Mouse (Mus musculus) CH12.LX (cell line): Measurements from ENCODE around the gene Ntrk3. TPM values are rescaled to one million over a fixed set of nuclear protein-coding genes. Genes with fewer than 3 reads are reported as not detected.

Source experiments
- DNase-seq: peaks from one replicate; pipeline ENCODE4 v3.0.0-alpha.2; 2013; ENCODE audit errors: extremely low read depth
- H3K27ac ChIP-seq: 2 replicates; pipeline ENCODE4 v1.5.1; 2012; ENCODE audit warnings: low read depth, mild to moderate bottlenecking, control low read depth, moderate library complexity; ENCODE audit not compliant: insufficient read depth
- H3K27me3 ChIP-seq: replicated peaks from 2 replicates; pipeline ENCODE3; 2012; ENCODE audit warnings: inconsistent platforms
- H3K36me3 ChIP-seq, 2 experiments: replicated peaks in 1 of 2; 2 replicates each; pipeline versions ENCODE3 to v1.6.1; 2012; ENCODE audit warnings: inconsistent platforms in 1 of 2, low read length in 1 of 2, mild to moderate bottlenecking in 1 of 2, mixed read lengths in 1 of 2, moderate library complexity in 1 of 2; ENCODE audit not compliant: control insufficient read depth in 1 of 2, insufficient read depth in 1 of 2
- H3K4me1 ChIP-seq, 2 experiments: 2 replicates each; pipeline ENCODE4 v1.6.1; 2012; ENCODE audit warnings: inconsistent platforms in 1 of 2, moderate library complexity in 1 of 2; ENCODE audit not compliant: insufficient read depth in 2 of 2, control insufficient read depth in 1 of 2
- H3K4me2 ChIP-seq: 2 replicates; pipeline ENCODE4 v1.6.1; 2012; ENCODE audit warnings: low read depth, mild to moderate bottlenecking, control low read depth; ENCODE audit not compliant: poor library complexity, insufficient read depth, severe bottlenecking
- H3K4me3 ChIP-seq, 3 experiments: fragments of 150-350 bp in 1 of 3; sonication (generic) in 1 of 3; replicated peaks in 1 of 3; 2 replicates each; pipeline versions ENCODE3 to v1.5.1; 2011 to 2012; ENCODE audit warnings: low read depth in 2 of 3, low read length in 2 of 3, mild to moderate bottlenecking in 2 of 3, moderate library complexity in 2 of 3, control low read depth in 1 of 3, improper control_type of control experiment in 1 of 3, inconsistent platforms in 1 of 3, mixed read lengths in 1 of 3; ENCODE audit not compliant: poor library complexity in 1 of 3
- H3K79me2 ChIP-seq: replicated peaks from 2 replicates; pipeline ENCODE4 v1.6.1; 2012; ENCODE audit warnings: mild to moderate bottlenecking, moderate library complexity; ENCODE audit not compliant: control insufficient read depth, poor library complexity, insufficient read depth, severe bottlenecking; ENCODE audit errors: extremely low read depth
- H3K9ac ChIP-seq: 2 replicates; pipeline ENCODE4 v1.6.1; 2012; ENCODE audit warnings: low read depth, mild to moderate bottlenecking, control low read depth, moderate library complexity; ENCODE audit not compliant: insufficient read depth
- H3K9me3 ChIP-seq: replicated peaks from 2 replicates; pipeline ENCODE3; 2012; ENCODE audit warnings: low read length, inconsistent platforms, mixed read lengths
- BHLHE40 ChIP-seq: IDR thresholded peaks from 2 replicates; pipeline ENCODE4 v1.6.1; 2011; ENCODE audit warnings: mild to moderate bottlenecking, low read depth, low read length, improper control_type of control experiment
- CHD2 ChIP-seq: IDR thresholded peaks from 2 replicates; pipeline ENCODE4 v1.6.1; 2011; ENCODE audit warnings: low read length, improper control_type of control experiment
- CTCF ChIP-seq, 2 experiments: IDR thresholded peaks in 1 of 2; conservative IDR thresholded peaks in 1 of 2; 2 replicates each; pipeline ENCODE4 v1.5.1; 2011 to 2012; ENCODE audit warnings: low read depth in 2 of 2, low read length in 2 of 2, improper control_type of control experiment in 1 of 2, inconsistent platforms in 1 of 2, mild to moderate bottlenecking in 1 of 2, moderate library complexity in 1 of 2
- E2F4 ChIP-seq: IDR thresholded peaks from 2 replicates; pipeline ENCODE4 v1.6.1; 2011; ENCODE audit warnings: low read depth, low read length, improper control_type of control experiment; ENCODE audit not compliant: insufficient replicate concordance
- ELF1 ChIP-seq: IDR thresholded peaks from 2 replicates; pipeline ENCODE4 v1.6.1; 2014; ENCODE audit warnings: low read depth, mild to moderate bottlenecking, inconsistent platforms, low read length, improper control_type of control experiment
- EP300 ChIP-seq: IDR thresholded peaks from 2 replicates; pipeline ENCODE4 v1.6.1; 2011; ENCODE audit warnings: low read length, improper control_type of control experiment
- GABPA ChIP-seq: IDR thresholded peaks from 2 replicates; pipeline ENCODE4 v1.6.1; 2012; ENCODE audit warnings: low read depth, low read length, improper control_type of control experiment, inconsistent platforms; ENCODE audit not compliant: insufficient replicate concordance
- HCFC1 ChIP-seq: IDR thresholded peaks from 2 replicates; pipeline ENCODE4 v1.6.1; 2012; ENCODE audit warnings: low read depth, mild to moderate bottlenecking, inconsistent platforms, low read length, improper control_type of control experiment
- IRF4 ChIP-seq: IDR thresholded peaks from 2 replicates; pipeline ENCODE4 v1.6.1; 2014; ENCODE audit warnings: low read depth, mild to moderate bottlenecking, inconsistent platforms, low read length, improper control_type of control experiment
- MAX ChIP-seq: IDR thresholded peaks from 2 replicates; pipeline ENCODE4 v1.6.1; 2011; ENCODE audit warnings: low read length, improper control_type of control experiment
- MAZ ChIP-seq: IDR thresholded peaks from 2 replicates; pipeline ENCODE4 v1.6.1; 2012; ENCODE audit warnings: low read depth, mild to moderate bottlenecking, inconsistent platforms, low read length, improper control_type of control experiment, moderate library complexity
- MYC ChIP-seq: IDR thresholded peaks from 2 replicates; pipeline ENCODE4 v1.6.1; 2011; ENCODE audit warnings: low read depth, mild to moderate bottlenecking, improper control_type of control experiment, low read length
- NRF1 ChIP-seq: IDR thresholded peaks from 2 replicates; pipeline ENCODE4 v1.6.1; 2014; ENCODE audit warnings: low read depth, mild to moderate bottlenecking, inconsistent platforms, low read length, improper control_type of control experiment, moderate library complexity
- PAX5 ChIP-seq: IDR thresholded peaks from 2 replicates; pipeline ENCODE4 v1.6.1; 2012; ENCODE audit warnings: low read length, inconsistent platforms, mixed read lengths
- POLR2AphosphoS2 ChIP-seq: IDR thresholded peaks from 2 replicates; pipeline ENCODE4 v1.6.1; 2011; ENCODE audit warnings: low read depth, low read length, improper control_type of control experiment
- RAD21 ChIP-seq: IDR thresholded peaks from 2 replicates; pipeline ENCODE4 v1.6.1; 2011; ENCODE audit warnings: low read depth, mild to moderate bottlenecking, low read length, improper control_type of control experiment, moderate library complexity
- RCOR1 ChIP-seq: conservative IDR thresholded peaks from 2 replicates; pipeline ENCODE4 v1.6.1; 2012; ENCODE audit warnings: low read depth, mild to moderate bottlenecking, inconsistent platforms, low read length, improper control_type of control experiment
- SMC3 ChIP-seq: IDR thresholded peaks from 2 replicates; pipeline ENCODE4 v1.6.1; 2011; ENCODE audit warnings: low read depth, low read length, improper control_type of control experiment
- TBP ChIP-seq: conservative IDR thresholded peaks from 2 replicates; pipeline ENCODE4 v1.6.1; 2011; ENCODE audit warnings: low read depth, low read length, improper control_type of control experiment
- TCF12 ChIP-seq: IDR thresholded peaks from 2 replicates; pipeline ENCODE4 v1.6.1; 2014; ENCODE audit warnings: low read depth, mild to moderate bottlenecking, inconsistent platforms, low read length, improper control_type of control experiment
- USF1 ChIP-seq: IDR thresholded peaks from 2 replicates; pipeline ENCODE4 v1.6.1; 2014; ENCODE audit warnings: low read depth, mild to moderate bottlenecking, inconsistent platforms, low read length, improper control_type of control experiment
- USF2 ChIP-seq: conservative IDR thresholded peaks from 2 replicates; pipeline ENCODE4 v1.6.1; 2011; ENCODE audit warnings: low read depth, low read length, improper control_type of control experiment
- ZC3H11A ChIP-seq: IDR thresholded peaks from 2 replicates; pipeline ENCODE4 v1.6.1; 2012; ENCODE audit warnings: low read depth, mild to moderate bottlenecking, inconsistent platforms, low read length, improper control_type of control experiment
- ZMIZ1 ChIP-seq: IDR thresholded peaks from 2 replicates; pipeline ENCODE4 v1.6.1; 2012; ENCODE audit warnings: low read depth, mild to moderate bottlenecking, inconsistent platforms, low read length, improper control_type of control experiment
- dilution Hi-C: fragments of 300-500 bp; cut with MboI; formaldehyde crosslinking; loops from 2 replicates; pipeline ENCODE4 v1.14.3; 2020; ENCODE audit warnings: low sequenced_read_pairs; ENCODE audit not compliant: extremely low pct_unique_long_range_greater_than_20kb, extremely low pct_ligation_motif_present
- in situ Hi-C: fragments of 300-500 bp; cut with MboI; formaldehyde crosslinking; loops from 3 replicates; pipeline ENCODE4 v1.14.3; 2019; ENCODE audit warnings: low sequenced_read_pairs, low pct_ligation_motif_present, low pct_unique_long_range_greater_than_20kb, mixed read lengths
- polyA plus RNA-seq: library from polyadenylated mRNA; unstranded; fragments of >175 nt; gene quantifications from 2 replicates; pipeline ENCODE4 v1.2.1, GENCODE M21; 2012; ENCODE audit warnings: low read depth; ENCODE audit not compliant: insufficient read length
- total RNA-seq, 2 experiments: library from RNA; depleted of rRNA; stranded (reverse); fragments of 300-350 nt in 1 of 2; fragments of >200 nt in 1 of 2; gene quantifications; 2 replicates each; pipeline ENCODE4 v1.2.3; 2012 to 2014

Gene Ntrk3
- total and polyA plus RNA-seq, 3 experiments: 0.21 TPM; not detected in 2

GRCm38 (mm10) chr7:78491176-78491575 is 246.6 kb downstream of the Ntrk3 start:
- Histone ChIP-seq H3K79me2 (no peaks in the 10 kb centered on the region), H3K4me3 (no peak overlapping the region), H3K4me1 (no peaks in the 10 kb centered on the region), H3K9ac (no peak overlapping the region), H3K9me3 (peaks cover 49% of the 10 kb centered on the region), H3K4me2 (no peak overlapping the region), H3K27me3 (no peaks in the 10 kb centered on the region), H3K27ac (no peak overlapping the region), H3K36me3 (no peaks in the 10 kb centered on the region)
- DNase-seq: no peak
- in situ Hi-C loops: no loop called here
- dilution Hi-C loops: no loop called here
- TF ChIP-seq ZMIZ1 (no peak), EP300 (no peak), ELF1 (no peak), MAZ (no peak), GABPA (no peak), RAD21 (no peak), CHD2 (no peak), NRF1 (no peak), MYC (no peak), ZC3H11A (no peak), TCF12 (no peak), POLR2AphosphoS2 (no peak), HCFC1 (no peak), TBP (no peak)

- H3K4me2 ChIP-seq: no peak overlapping the region
- no peak overlapping the region for H3K27ac ChIP-seq
- H3K27me3 ChIP-seq: no peaks in the 10 kb centered on the region
- TF ChIP-seq MAX (no peak), ZC3H11A (no peak), PAX5 (no peak), IRF4 (no peak), EP300 (no peak), RAD21 (no peak), USF1 (no peak), MYC (no peak), CTCF (conservative IDR thresholded peaks at IDR 0.05 in 1 of 2, IDR thresholded peaks at IDR 0.05 in 1 of 2; ENCODE audit: low read depth in 2 of 2, low read length in 2 of 2) (no peak), E2F4 (no peak), RCOR1 (no peak), MAZ (no peak), SMC3 (no peak), BHLHE40 (no peak), USF2 (no peak)
- H3K4me1 ChIP-seq: no peaks in the 10 kb centered on the region
- dilution Hi-C loops (no loop called here), in situ Hi-C loops (no loop called here)
- H3K36me3 ChIP-seq: no peaks in the 10 kb centered on the region
- H3K4me3 ChIP-seq: no peak overlapping the region
- H3K9me3 ChIP-seq: peaks cover 30% of the 10 kb centered on the region
- H3K79me2 ChIP-seq: no peaks in the 10 kb centered on the region
- no peak overlapping the region for H3K9ac ChIP-seq
- DNase-seq: no peak
Observed at GRCm38 (mm10) chr7:78484290-78484689, 253.5 kb downstream of the Ntrk3 start.
